Mouse (Mus musculus): Measurements from ENCODE around the gene Runx1.

GRCm38 (mm10) chr16:92587836-92588235 lies 238.1 kb downstream of the Runx1 start:
- TF ChIP-seq POLR2A (IDR thresholded peaks at IDR 0.05; ENCODE audit: extremely low read depth, insufficient read depth, low read length) (no peak), CTCF (IDR thresholded peaks at IDR 0.05; ENCODE audit: extremely low read depth, insufficient read depth, low read length) (no peak)

Measured in cortical plate, adult 2 months (tissue).